Mouse (Mus musculus) limb, embryonic 11.5 days (tissue): ENCODE results near the gene Ggn. TPM values are rescaled to one million over a fixed set of nuclear protein-coding genes. Genes with fewer than 3 reads are reported as not detected.
A peak's percentile ranks its signal among the peaks of the same experiment; 100 is the strongest.
"Not testable (repeated sequence)": the region's sequence is repeated elsewhere in the genome, so short reads cannot be mapped to it uniquely, and the experiment has no call there.

ENCODE experiments used
- ATAC-seq: fragments of 200-750 bp; cut with Nextera tagmentation; 2 replicates; pipeline ENCODE4 v1.8.0; 2017; ENCODE audit warnings: low read depth; ENCODE audit not compliant: insufficient number of reproducible peaks, low FRiP score, low TSS enrichment
- DNase-seq: peaks from one replicate; pipeline ENCODE4 v3.0.0-alpha.2; 2015; ENCODE audit warnings: low spot score
- H3K27ac ChIP-seq: fragments of 300-500 bp; sonication (generic); replicated peaks from 2 replicates; pipeline ENCODE4 v1.5.1; 2014; ENCODE audit warnings: low read depth, mild to moderate bottlenecking, low read length
- H3K27me3 ChIP-seq: fragments of 300-500 bp; sonication (generic); 2 replicates; pipeline ENCODE4 v1.6.1; 2014; ENCODE audit warnings: mild to moderate bottlenecking, low read length, mixed read lengths; ENCODE audit not compliant: control insufficient read depth, insufficient read depth
- H3K36me3 ChIP-seq: fragments of 300-500 bp; sonication (generic); 2 replicates; pipeline ENCODE4 v1.6.1; 2014; ENCODE audit warnings: mild to moderate bottlenecking, low read length, moderate library complexity, mixed read lengths; ENCODE audit not compliant: control insufficient read depth, insufficient read depth
- H3K4me1 ChIP-seq: fragments of 300-500 bp; sonication (generic); 2 replicates; pipeline ENCODE4 v1.6.1; 2014; ENCODE audit warnings: low read length, mixed read lengths; ENCODE audit not compliant: control insufficient read depth, insufficient read depth
- H3K4me2 ChIP-seq: fragments of 300-500 bp; sonication (generic); 2 replicates; pipeline ENCODE4 v1.6.1; 2014; ENCODE audit warnings: low read depth, mild to moderate bottlenecking, moderate library complexity; ENCODE audit not compliant: severe bottlenecking
- H3K4me3 ChIP-seq: fragments of 300-500 bp; sonication (generic); 2 replicates; pipeline ENCODE4 v1.5.1; 2014; ENCODE audit warnings: low read depth, low read length
- H3K9ac ChIP-seq: fragments of 300-500 bp; sonication (generic); 2 replicates; pipeline ENCODE4 v1.6.1; 2014; ENCODE audit warnings: mild to moderate bottlenecking, low read length
- H3K9me3 ChIP-seq: fragments of 300-500 bp; sonication (generic); 2 replicates; pipeline ENCODE4 v1.6.1; 2016; ENCODE audit warnings: low read length; ENCODE audit not compliant: control insufficient read depth
- WGBS: fragments of 180-500 bp; shearing (Covaris S2); extraction: QIAGEN DNeasy Blood & Tissue Kit; methylation state at CpG from one replicate; pipeline ENCODE4 v1.1.7; 2014; 5-methylcytosine and 5-hydroxymethylcytosine counted together
- polyA plus RNA-seq: library from polyadenylated mRNA; unstranded; fragments of >200 nt; fragmentation: Nextera tagmentation; extraction: Ambion mirVana; gene quantifications from 2 replicates; pipeline ENCODE4 v1.2.1, GENCODE M21; 2014

Gene Ggn
- polyA plus RNA-seq, 1 experiment from 2014 or later = 0.81 TPM

DNA sequence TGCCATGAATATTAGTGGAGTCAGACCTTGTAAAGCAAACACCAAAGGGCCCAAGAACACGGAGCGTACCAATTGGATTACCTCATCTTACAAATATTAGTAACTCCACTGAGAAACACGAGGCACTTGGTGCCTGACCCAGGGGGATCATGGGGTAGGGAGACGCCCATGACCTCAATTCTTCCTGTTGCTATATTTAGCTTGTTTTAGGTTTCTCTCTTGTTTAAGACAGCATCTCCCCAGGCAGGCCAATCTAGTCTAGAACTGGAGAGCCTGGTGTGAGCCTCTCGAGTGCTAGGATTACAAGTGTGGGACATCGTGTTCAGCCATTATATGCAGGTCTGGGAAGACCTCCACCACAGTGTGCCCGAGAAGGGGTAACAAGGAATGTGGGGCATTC is 9.3 kb downstream of the Ggn start:
- WGBS = 66% methylated on average over 7 of the region's 7 CpGs
- DNase-seq = no peak
- Histone ChIP-seq H3K9ac (no peak overlapping the region), H3K9me3 (no peaks in the 10 kb centered on the region; the same call in 1 of the 2 replicates), H3K4me3 (peak overlapping the region; percentile 83), H3K4me1 (peaks cover 10% of the 10 kb centered on the region), H3K36me3 (peaks cover 16% of the 10 kb centered on the region), H3K4me2 (peak overlapping the region; percentile 71), H3K27ac (no peak overlapping the region), H3K27me3 (peaks cover 3% of the 10 kb centered on the region; the same call in 1 of the 2 replicates)
- ATAC-seq = no peak

- peak within 1 kb of the TSS; percentile 81 for H3K9ac ChIP-seq
- H3K27ac ChIP-seq = no peak within 1 kb of the TSS
- H3K4me1 ChIP-seq = peaks cover 10% of the 10 kb centered on the region
- ATAC-seq (peak; percentile 95), DNase-seq (peak; percentile 97)
- H3K4me3 ChIP-seq = peak within 1 kb of the TSS; percentile 83
- WGBS = under 1% methylated on average over 62 of the region's 62 CpGs
- H3K36me3 ChIP-seq = peaks cover 10% of the 10 kb centered on the region; the same call in 1 of the 2 replicates
- H3K27me3 ChIP-seq = no peaks in the 10 kb centered on the region
- H3K4me2 ChIP-seq = peak within 1 kb of the TSS; percentile 71
- H3K9me3 ChIP-seq = no peaks in the 10 kb centered on the region
Observed at GRCm38 (mm10) chr7:29180077-29180853, 10.3 kb downstream of the Ggn start, which contains the start of gene Psmd8. Psmd8 (minus strand) TSS chr7:29180701.

DNA sequence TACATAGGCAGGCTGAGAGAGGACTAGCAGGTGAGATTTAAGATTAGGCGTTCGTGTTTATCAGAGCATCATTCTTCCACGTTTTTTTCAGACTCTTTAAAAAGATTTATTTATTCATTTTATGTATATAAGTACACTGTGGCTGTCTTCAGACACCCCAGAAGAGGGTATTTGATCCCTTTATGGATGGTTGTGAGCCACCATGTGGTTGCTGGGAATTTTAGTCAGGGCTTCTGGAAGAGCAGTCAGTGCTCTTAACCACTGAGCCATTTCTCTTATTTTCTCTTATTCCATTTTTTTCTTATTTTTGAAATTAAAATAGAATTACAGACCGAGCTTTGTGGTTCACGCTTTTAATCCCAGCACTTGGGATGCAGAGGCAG is 10.8 kb downstream of the Ggn start:
- Histone ChIP-seq H3K27ac (no peak overlapping the region), H3K4me2 (peak overlapping the region; percentile 71)
- WGBS = 44% methylated on average over 5 of the region's 5 CpGs

DNA sequence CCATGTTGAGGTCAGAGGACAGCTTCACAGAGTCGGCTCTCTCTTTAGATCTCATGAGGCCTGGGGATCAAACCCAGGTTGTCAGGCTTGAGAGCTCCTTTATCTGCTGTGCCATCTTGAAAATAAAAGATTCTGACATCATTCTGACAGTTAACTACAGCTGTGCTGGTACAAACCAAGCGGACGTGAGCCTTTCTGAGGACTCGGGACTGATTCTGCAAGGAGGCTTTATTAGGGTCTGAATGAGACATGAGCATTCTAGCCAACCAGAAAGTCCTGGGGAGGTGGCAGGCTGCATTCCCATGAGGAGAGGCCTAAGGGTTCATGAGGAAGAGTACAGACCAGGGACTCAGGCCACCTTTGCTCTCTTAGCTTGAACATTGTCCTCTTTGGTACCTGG is 11.3 kb downstream of the Ggn start:
- not testable (repeated sequence) for H3K4me3 ChIP-seq, H3K27ac ChIP-seq, H3K4me2 ChIP-seq, DNase-seq, H3K9ac ChIP-seq, H3K36me3 ChIP-seq, ATAC-seq, H3K27me3 ChIP-seq, H3K9me3 ChIP-seq
- H3K4me1 ChIP-seq = peaks cover 10% of the 10 kb centered on the region
- 89% methylated on average over 4 of the region's 4 CpGs for WGBS

More for the DNA sequence above, 10.8 kb downstream of the Ggn start:
- no peaks in the 10 kb centered on the region for H3K9me3 ChIP-seq
- ATAC-seq (peak; percentile 21; the same call in 1 of the 2 replicates), DNase-seq (no peak)
- H3K9ac ChIP-seq = no peak overlapping the region
- peaks cover 8% of the 10 kb centered on the region; the same call in 1 of the 2 replicates for H3K36me3 ChIP-seq
- H3K4me1 ChIP-seq = peaks cover 10% of the 10 kb centered on the region
- no peaks in the 10 kb centered on the region for H3K27me3 ChIP-seq
- H3K4me3 ChIP-seq = peak overlapping the region; percentile 83

- H3K4me3 ChIP-seq, H3K27ac ChIP-seq, H3K9ac ChIP-seq, H3K9me3 ChIP-seq, H3K27me3 ChIP-seq, ATAC-seq, DNase-seq, H3K4me1 ChIP-seq, H3K4me2 ChIP-seq, H3K36me3 ChIP-seq: not testable (repeated sequence)
- 95% methylated on average over 1 of the region's 1 CpGs for WGBS
Observed at GRCm38 (mm10) chr7:29194230-29194629, 24.2 kb downstream of the Ggn start.

GRCm38 (mm10) chr7:29202577-29202976 is 32.6 kb downstream of the Ggn start:
- no peaks in the 10 kb centered on the region for H3K4me1 ChIP-seq
- ATAC-seq = no peak

GRCm38 (mm10) chr7:29211013-29211412 is 41.0 kb downstream of the Ggn start:
- H3K4me1 ChIP-seq, DNase-seq, H3K36me3 ChIP-seq, H3K9me3 ChIP-seq, H3K9ac ChIP-seq, H3K4me2 ChIP-seq, ATAC-seq, H3K27me3 ChIP-seq, H3K27ac ChIP-seq: not testable (repeated sequence)
- 26% methylated on average over 15 of the region's 15 CpGs for WGBS
- peak overlapping the region; percentile 3; the same call in 1 of the 2 replicates for H3K4me3 ChIP-seq

More at GRCm38 (mm10) chr7:29202577-29202976, 32.6 kb downstream of the Ggn start:
- H3K27ac ChIP-seq = no peak overlapping the region
- no peak for DNase-seq
- H3K9me3 ChIP-seq = no peaks in the 10 kb centered on the region
- no peaks in the 10 kb centered on the region for H3K36me3 ChIP-seq
- no peaks in the 10 kb centered on the region for H3K27me3 ChIP-seq
- H3K4me3 ChIP-seq = no peak overlapping the region
- H3K9ac ChIP-seq = no peak overlapping the region
- H3K4me2 ChIP-seq = no peak overlapping the region
- WGBS = 87% methylated on average over 6 of the region's 6 CpGs

- Histone ChIP-seq H3K4me3 (peak overlapping the region; percentile 3), H3K9me3 (no peaks in the 10 kb centered on the region), H3K27me3 (peaks cover 3% of the 10 kb centered on the region; the same call in 1 of the 2 replicates), H3K4me2 (peak overlapping the region; percentile 37; the same call in 1 of the 2 replicates), H3K4me1 (no peaks in the 10 kb centered on the region), H3K36me3 (no peaks in the 10 kb centered on the region), H3K27ac (no peak overlapping the region), H3K9ac (no peak overlapping the region)
- WGBS = 3% methylated on average over 34 of the region's 34 CpGs
- ATAC-seq (peak; percentile 60; the same call in 1 of the 2 replicates), DNase-seq (peak; percentile 78)
Observed at GRCm38 (mm10) chr7:29211415-29212198, 41.6 kb downstream of the Ggn start.
